Mouse (Mus musculus) B cell, adult 2 months (primary cell): ENCODE data around the gene Enkd1.

Experiments
- DNase-seq, 2 experiments: peaks; one replicate each; pipeline ENCODE4 v3.0.0; 2022

Enkd1 gene

DNA sequence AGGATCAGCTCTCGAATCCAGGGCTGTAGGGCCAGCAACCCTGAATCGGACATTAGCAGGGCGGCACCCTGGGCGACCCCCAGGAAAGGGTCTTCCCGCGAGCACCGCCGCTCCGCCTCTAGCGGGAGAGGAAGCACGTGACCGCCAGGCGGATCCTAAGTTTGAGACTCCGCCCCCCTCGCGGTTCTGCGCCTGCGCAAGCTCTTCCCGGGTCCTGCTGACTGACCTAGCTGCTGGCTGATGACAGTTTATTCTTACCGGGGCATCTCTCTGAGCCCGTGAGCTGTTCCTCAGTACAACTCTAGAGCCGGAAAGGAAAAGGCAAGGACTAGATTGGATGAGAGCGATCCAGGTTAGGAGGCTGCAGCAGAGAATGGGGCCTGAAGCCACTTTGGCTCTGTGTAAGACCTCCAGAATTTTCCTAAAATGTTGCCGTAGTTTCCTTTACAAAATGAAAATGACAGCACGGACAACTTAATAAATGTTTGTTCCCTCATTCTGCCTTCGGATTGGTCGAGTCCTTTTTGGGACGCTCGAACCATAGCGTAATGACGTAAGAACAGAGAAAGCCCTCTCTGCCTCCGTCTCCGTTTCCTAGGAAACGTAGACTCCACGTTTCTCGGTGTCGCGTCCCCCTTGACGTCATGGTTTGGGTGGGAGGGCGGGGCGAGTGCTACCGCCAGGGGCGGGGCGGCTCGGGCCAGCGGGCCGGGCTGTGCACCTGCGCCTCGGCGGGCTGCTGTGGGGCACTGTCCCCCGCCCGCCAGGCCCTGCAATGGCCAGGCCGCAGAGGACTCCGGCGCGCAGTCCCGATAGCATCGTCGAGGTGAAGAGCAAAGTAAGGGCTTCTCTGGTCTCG, 6.8 kb downstream of the Enkd1 start, which contains the start of the genes Acd and Pard6a:
Gene Acd, minus strand, starts transcription at position 137 of the 859 bp plus-strand sequence.
Gene Pard6a, plus strand, starts transcription at position 183 of the 859 bp plus-strand sequence.
- DNase-seq = peak; percentile 97 to 98

DNA sequence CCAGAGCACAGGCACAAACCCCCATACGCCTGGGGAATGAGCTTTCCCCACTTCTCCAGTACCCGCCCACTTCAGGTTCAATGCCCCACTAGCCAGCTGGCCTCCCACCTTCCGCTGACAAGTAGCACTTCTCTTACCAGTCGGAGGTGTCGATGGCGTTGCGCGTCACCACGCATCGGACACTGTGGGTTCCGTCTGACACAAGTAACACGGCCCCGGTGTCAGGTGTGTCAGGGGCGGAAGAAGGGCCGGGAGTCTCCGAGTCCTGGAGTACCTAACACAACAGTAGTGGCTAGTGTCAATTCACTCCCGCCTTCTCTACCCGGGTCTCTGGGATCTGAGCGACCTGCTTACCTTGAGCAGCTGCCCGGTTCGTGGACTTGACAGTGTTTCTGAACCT, 7.4 kb downstream of the Enkd1 start:
- peak; percentile 81 to 82 for DNase-seq

DNA sequence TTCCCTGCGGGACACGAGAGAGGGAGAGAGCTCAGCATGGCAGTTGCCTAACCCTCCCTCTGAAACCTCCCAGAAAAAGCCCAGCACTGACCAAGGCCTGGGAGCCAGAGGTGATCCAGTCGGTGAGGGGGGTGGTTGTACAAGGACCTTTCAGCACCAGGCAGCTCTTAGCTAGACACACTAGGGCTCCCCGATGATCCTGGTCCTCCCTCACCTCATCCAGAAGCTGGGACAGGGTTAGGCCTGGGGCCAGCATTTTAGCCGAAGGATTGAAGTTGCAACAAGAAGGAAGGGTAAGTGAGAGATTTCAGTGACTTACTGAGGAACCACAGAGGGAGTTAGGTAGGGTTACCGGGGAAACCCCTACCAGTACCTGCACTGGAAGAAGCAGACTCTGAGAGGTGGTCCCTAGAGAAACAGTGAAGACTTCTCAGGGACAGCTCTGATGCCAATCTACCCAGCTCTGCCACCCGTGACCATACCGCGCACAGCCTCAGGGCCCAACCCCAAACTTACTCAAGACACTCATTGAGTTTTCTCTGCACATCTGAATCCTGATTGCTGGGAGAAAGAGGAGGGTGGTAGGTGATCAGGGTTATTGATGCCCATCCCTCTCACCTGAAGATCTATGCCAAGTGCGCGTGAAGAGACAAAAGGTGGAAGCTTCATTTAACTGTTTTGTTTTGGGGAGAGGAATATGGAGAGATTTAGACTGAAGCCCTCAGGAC, 8.4 kb downstream of the Enkd1 start:
- no peak for DNase-seq

DNA sequence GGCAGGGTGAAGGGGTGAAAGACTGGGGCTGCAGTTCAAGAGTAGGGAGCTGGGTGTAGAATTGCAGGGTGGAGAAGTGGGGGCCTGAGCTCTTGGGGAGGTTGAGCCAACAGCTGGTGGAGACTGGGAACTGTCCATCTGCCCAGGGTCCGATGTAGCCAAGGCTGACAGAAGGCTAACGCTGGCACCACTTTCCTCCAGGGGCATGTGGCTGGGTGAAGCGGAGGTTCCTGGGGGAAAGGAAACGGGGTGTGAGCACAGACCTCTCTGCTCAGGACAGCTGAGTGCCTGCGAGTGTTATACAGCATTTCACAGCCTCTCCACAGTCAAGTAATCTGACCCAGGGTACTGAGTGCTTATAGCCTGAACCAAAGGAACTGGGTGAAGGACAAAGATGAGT, 9.3 kb downstream of the Enkd1 start:
- DNase-seq = no peak

DNA sequence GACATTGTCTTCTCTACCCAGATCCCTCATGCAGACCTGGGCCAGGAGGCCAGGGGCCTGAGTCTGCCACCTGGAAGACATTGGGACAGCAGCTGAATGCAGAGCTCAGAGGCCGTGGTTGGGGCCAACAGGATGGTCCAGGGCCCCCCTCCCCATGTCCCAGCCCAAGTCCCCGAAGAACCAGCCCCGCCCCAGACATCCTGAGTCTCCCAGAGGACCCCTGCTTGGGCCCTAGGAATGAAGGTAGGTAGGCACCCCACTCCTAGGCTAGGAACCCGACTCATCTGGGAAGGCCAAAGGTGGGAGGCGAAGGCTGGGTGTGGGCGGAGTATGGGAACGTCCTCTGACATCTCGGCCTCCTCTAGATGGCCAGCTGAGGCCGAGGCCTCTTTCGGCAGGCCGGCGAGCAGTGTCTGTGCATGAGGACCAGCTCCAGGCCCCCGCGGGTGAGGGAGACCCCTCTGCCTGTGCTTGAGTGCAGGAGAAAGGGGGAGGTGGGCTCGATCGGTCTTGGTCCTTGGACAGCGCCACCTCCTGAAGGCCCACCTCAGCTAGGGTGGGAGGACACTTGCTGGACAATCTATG, 10.7 kb downstream of the Enkd1 start:
- DNase-seq = no peak

DNA sequence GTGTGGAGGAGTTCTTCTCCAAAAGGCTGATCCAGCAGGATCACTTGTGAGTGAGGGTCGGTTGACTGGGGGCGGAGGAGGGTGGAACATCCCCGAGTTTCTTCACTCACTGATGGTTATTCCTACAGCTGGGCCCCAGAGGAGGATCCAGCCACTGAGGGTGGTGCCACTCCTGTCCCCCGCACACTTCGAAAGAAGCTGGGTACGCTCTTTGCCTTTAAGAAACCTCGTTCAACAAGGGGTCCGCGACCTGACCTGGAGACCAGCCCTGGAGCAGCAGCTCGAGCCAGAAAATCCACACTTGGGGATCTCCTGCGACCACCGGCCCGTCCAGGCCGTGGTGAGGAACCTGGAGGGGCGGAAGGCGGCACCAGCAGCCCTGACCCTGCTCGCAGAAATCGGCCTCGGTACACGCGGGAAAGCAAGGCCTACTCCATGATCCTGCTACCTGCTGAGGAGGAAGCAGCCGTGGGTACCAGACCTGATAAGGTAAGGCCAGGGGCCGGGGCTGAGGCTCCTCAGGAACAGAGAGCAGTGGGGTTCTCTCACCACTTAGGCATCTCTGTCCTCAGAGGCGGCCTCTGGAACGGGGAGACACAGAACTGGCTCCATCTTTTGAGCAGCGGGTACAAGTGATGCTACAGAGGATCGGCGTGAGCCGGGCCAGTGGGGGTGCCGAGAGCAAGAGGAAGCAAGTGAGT, 12.8 kb downstream of the Enkd1 start:
- DNase-seq = no peak

DNA sequence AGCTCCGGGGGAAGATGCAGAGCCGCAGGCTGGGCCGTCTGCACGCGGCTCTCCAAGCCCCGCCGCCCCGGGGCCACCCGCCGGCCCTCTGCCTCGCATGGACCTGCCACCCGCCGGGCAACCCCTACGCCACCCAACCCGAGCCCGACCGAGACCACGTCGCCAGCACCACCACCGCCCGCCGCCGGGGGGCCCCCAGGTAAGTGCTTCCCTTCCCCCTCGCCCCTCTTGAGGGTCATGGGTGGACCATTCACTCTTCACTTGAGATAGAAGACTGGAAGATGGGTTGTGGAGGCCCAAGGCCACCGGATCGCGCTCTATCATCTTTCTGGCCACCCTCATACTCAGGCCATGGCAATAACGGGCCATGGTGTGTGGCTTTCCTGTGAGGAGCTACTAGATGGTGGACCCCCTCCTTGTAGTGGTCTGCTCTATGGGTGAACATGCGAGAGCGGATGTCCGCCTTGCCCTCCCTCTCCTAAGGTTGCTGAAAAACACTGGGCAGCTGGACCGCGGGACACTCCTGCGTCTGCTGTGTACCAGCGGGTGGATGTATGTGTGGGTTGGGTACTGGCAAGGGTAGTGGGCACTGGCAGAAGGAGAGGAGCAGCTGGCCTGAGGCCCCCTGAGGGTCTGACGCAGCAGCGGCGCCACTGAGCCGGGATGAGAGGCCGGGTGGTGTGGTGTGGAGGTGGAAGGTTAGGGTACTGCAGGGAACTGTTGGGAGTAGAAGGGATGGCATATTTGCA, 13.8 kb downstream of the Enkd1 start:
- no peak for DNase-seq

DNA sequence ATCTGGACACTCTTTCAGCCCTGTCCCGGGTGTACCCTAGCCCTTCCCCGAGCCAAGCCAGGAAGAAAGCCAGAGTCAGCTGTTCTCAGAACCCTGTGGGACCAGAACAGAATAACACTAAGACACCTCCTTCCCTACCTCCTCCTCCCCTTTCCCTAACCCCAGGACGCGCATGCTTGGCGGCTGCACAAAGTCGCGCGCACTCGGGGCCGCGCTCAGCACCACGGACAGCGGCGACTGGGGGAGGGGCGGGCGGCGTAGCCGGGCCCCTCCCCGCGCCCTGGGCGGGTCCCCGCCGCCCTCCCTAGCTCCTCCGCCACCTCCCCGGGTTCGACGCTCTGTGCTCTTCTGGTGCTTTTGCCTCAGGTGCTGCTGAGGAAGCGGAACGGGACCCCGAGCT, 14.4 kb downstream of the Enkd1 start:
- DNase-seq = no peak

DNA sequence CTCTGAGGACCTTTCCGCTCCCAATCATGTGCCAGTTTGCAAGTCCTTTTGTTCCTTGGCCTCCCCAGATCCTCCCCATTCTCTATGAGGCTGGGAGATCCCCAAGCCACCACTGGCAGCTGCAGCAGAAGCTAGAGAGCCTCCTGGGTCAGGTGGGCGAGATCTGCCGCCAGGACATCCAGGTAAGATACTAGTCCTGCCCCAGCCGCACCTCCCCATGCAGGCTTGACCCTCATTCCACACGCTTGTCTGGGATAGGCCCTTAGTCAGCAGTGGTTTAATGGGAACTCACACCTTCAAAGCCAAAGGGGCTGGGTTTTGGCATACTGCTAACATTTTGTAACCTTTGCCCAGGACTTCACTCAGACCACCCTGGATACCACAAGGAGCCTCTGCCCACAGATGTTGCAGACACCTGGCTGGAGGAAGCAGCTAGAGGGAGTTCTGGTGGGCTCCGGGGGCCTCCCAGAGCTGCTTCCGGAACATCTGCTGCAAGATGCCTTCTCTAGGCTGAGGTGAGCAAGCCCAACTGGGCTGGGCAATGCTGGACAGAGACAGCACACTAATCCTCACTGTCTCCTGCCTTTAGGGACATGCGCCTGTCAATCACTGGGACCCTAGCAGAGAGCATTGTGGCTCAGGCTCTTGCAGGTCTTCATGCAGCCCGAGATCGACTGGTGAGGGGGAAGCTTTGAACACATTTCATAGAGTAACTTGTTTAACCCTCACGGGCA, 15.4 kb downstream of the Enkd1 start:
- DNase-seq = no peak

DNA sequence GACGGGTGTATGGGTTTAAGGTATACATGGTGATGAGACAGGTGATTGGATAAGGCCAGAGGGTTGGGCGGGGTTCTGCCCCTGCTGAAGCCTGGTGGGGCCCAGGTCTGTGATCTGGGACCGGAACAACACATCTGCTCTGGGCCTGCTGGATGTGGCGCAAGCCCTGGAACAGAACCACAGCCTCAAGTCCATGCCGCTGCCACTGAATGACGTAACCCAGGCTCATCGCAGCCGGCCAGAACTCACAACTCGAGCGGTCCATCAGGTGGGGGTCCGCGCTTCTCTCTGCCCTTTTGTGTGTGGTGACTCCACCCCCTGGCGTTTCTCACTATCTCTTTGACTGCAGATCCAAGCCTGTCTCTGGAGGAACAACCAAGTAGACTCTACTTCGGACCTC, 17.0 kb downstream of the Enkd1 start:
- no peak for DNase-seq

DNA sequence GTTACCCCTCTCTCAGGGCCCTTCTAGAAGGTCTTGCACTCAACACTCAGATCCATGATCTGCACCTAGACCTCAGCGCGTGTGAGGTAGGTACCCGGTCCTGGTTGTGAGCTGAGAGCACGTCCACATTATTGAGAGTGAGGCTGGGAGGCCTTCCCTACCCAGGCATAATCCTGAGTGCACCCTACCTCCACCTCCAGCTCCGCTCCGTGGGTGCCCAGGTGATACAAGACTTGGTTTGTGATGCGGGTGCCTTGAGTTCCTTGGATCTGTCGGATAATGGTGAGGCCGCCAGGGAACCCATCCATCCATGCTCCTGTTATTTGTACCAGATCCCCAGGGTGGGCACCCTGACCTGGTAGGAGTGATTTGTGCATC, 18.0 kb downstream of the Enkd1 start:
- DNase-seq = no peak

DNA sequence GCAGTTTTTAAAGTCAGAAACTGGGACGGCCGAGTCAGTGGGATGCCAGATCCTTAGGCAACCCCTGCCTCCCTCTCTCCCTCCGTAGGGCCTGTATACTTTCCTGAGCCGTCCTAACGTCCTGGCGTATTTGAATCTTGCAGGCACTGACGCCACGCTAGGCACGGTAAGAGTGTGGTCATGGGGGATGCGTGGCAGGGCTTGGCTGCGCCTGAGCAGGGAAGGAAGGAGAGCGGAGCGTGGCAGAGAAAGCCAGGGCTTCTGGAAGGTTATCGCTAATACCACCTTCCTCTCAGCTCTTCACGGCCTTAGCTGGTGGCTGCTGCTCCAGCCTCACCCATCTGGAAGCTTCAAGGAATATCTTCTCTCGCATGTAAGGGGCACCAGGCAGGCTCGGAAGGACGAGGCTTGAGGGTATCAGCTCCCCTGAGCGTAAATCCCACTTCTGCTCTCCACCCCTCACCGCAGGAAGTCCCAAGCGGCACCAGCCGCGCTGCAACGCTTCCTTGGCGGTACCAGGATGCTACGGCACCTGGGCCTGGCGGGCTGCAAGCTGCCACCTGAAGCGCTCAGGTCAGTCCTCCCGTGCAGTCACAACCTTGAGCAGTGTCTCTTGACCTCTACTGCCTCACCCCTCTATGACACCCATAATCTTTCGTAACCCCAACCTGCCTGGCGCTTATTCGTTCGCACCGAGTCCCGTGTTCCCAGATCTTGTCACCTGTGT, 18.6 kb downstream of the Enkd1 start:
- DNase-seq = no peak

DNA sequence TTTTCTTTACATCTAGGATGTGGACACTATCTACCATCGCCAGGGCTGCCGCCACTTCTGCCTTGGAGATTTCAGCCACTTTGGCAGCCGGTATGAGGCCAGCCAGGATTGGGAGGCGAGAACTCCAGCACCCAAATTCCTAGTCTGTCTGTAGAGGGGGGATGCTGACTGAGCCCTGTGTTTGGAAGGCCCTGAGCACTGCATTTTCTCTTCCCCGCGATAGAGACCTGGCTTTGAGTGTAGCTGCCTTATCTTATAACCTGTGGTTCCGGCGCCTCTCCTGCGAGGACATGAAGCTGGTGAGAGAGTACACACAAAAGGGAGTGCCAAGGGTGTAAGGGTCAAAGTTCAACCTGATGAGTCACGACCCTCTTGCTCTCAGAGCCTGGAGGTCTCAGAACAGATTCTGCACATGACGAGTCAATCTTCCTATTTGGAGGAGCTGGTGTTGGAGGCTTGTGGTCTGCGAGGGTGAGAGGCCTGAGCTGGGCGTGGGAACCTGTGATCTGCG, 19.7 kb downstream of the Enkd1 start:
- no peak for DNase-seq

DNA sequence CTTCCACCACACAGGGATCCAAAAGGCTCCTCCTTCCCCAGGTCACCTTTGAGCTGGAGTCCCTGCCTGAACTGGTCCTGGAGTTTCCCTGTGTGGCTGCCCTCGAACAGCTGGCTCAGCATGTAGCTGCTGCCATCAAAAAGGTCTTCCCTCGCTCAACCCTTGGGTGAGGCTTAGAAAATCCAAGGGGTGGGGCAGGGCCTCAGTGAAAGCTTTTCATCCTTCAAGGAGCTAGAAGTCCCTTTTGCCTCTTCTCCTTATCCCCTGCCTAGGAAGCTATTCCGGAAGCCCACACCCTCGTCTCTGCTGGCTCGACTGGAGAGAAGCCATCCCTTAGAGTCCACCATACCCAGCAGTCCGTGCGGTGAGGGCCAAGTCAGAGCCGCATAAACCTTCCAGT, 20.5 kb downstream of the Enkd1 start:
- no peak for DNase-seq

DNA sequence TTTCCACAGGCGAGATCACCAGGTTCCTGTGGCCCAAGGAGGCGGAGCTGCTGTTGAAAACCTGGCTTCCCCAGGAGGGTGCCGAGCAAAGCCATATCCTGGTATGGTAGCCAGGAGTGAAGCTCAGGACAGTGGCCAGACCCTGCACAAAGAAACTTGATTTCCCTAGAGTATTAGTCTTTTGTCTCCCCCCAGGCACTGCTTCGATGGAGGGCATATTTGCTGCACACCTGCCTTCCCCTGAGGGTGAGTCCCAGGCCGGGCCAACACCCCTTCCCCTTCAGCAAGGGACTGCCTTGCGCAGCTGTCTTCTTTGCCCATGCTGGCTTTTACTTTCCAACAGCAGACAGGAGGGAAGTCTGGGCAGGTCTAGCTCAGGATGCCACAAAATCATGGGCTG, 21.5 kb downstream of the Enkd1 start:
- peak in 1 of 2 experiments; percentile 31 for DNase-seq

DNA sequence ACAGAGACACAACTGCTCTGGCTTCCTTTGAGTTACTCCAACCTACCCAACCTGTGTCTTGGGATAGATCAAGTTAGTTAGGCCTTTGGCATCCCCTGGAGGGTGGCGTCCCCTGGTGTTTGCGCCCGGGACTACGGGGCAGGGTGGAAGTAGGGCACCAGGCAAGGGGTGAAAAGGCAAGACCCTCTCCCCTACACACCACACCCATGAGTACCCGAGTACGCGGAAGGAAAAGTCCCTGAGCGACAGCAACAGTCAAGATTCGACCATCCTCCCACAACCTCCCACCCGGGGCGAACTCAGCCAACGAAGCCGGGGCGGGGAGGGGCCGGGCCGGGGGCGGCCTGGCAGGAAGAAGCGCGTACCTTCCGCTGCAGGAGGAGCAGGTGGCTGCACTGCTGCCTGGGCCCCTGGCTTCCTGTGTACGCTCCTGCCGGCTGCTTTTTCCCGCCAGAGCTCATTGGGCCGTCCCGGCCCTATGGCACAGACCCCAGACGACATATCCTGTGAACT, 22.2 kb downstream of the Enkd1 start, which contains the start of gene Carmil2:
Gene Carmil2, plus strand, starts transcription at position 479 of the 513 bp plus-strand sequence.
- peak; percentile 93 to 95 for DNase-seq

DNA sequence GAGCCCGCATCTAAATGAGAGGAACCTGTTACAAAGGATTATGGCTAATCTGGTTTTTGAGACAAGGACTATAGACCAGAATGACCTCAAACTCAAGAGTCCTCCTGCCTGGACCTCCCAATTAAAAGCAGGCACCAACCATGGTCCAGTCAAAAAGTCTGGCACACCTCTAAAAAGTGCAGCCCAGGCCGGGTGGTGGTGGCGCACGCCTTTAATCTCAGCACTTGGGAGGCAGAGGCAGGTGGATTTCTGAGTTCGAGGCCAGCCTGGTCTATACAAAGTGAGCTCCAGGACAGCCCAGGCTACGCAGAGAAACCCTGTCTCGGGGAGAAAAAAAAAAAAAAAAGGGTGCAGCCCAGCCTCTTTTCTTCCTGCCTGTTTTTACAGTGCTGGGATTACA, 22.7 kb downstream of the Enkd1 start:
- DNase-seq = no peak

DNA sequence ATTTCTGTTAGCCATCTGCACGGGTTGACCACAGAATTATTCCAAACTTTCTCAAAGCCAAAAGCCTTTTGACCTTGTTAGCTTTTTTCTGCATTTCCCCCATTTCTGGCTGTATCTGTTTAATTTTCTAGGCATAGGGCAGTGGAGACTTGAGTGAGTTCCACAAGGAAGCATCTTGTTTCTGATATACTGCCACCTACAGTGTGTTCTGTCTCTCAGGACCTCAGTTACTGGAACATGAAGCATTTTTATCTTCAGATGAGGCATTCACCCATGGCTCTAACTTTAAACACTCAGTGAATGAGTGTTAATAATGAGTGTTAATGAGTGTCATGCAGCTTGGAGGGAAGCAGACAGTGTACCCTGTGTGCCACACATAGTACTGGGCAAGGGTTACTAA, 30.1 kb downstream of the Enkd1 start:
- DNase-seq = no peak

DNA sequence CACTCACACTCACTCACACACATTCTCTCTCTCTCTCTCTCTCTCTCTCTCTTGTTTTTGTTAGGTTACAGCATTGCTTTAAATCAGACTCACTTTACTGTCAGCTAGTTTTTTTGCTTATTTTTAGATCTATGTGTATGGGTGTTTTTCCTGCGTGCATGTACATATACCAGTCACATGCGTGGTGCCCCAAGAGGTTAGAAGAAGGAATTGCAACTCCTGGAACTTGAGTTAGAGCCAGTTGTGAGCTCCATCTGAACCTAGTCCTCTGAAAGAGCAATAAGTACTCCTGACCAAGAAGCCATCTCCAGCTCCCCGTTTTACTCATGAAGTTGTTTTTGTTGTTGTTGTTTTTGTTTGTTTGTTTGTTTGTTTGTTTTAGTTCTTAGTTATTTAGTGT, 46.8 kb downstream of the Enkd1 start:
- peak; percentile 47 to 59 for DNase-seq

DNA sequence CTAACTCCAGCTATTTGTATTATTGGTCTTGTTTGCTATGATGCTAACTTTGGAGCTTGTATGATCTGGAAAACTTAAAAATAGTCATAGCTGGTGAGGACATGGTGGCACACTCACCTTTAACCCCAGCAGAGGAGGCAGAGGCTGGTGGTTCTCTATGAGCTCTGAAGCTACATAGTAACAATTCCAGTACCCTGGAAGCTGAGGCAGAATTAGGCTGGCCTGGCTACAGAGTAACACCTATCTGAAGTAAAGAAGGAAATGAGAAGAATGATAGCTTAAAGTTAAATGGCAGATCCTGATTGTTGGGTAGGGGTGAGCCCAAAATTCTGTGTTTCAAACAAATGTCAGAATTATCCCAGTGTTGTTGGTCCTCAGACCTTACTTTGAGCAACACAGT, 50.4 kb downstream of the Enkd1 start:
- no peak for DNase-seq
